Mouse (Mus musculus) small intestine, adult 2 months (tissue): ENCODE results near the gene Colca2. TPM values are rescaled to one million over a fixed set of nuclear protein-coding genes. Genes with fewer than 3 reads are reported as not detected.

ENCODE experiments used
- H3K27ac ChIP-seq: fragments of 200-500 bp; 2 replicates; pipeline ENCODE4 v1.5.1; 2012; ENCODE audit warnings: low read depth, low read length, control low read depth, inconsistent platforms; ENCODE audit not compliant: insufficient read depth
- H3K27me3 ChIP-seq: fragments of 200-500 bp; 2 replicates; pipeline ENCODE4 v1.6.1; 2012; ENCODE audit warnings: mild to moderate bottlenecking, moderate library complexity, low read length, inconsistent platforms; ENCODE audit not compliant: control insufficient read depth, insufficient read depth
- H3K36me3 ChIP-seq: fragments of 200-500 bp; 2 replicates; pipeline ENCODE4 v1.6.1; 2012; ENCODE audit warnings: mild to moderate bottlenecking, low read length, control low read depth, inconsistent platforms; ENCODE audit not compliant: control insufficient read depth, insufficient read depth
- H3K4me1 ChIP-seq: fragments of 200-500 bp; 2 replicates; pipeline ENCODE4 v1.6.1; 2012; ENCODE audit warnings: low read length, inconsistent platforms, mixed read lengths; ENCODE audit not compliant: control insufficient read depth, insufficient read depth, insufficient read length
- H3K4me3 ChIP-seq: fragments of 200-500 bp; 2 replicates; pipeline ENCODE4 v1.5.1; 2012; ENCODE audit warnings: low read depth, mild to moderate bottlenecking, control low read depth, inconsistent platforms, low read length, moderate library complexity
- CTCF ChIP-seq: fragments of 200-500 bp; IDR thresholded peaks from 2 replicates; pipeline ENCODE4 v1.5.1; 2012; ENCODE audit warnings: low read depth, mild to moderate bottlenecking, control low read depth, inconsistent platforms, low read length, moderate library complexity, mixed read lengths; ENCODE audit not compliant: insufficient replicate concordance, insufficient read length; ENCODE audit errors: extremely low read depth
- POLR2A ChIP-seq: fragments of 200-500 bp; IDR thresholded peaks from 2 replicates; pipeline ENCODE4 v1.6.1; 2012; ENCODE audit warnings: low read depth, mild to moderate bottlenecking, control low read depth, inconsistent platforms, low read length, moderate library complexity
- WGBS: fragments of 180-500 bp; shearing (Covaris S2); methylation state at CpG from one replicate; pipeline ENCODE4 v1.1.7; 2018; 5-methylcytosine and 5-hydroxymethylcytosine counted together
- polyA plus RNA-seq: library from polyadenylated mRNA; depleted of rRNA; stranded (reverse); fragments of >200 nt; gene quantifications from 2 replicates; pipeline ENCODE4 v1.2.3, GENCODE M21; 2012; rRNA removed

The Colca2 gene
- polyA plus RNA-seq = 3.1 and 6.0 TPM in 2 replicates

DNA sequence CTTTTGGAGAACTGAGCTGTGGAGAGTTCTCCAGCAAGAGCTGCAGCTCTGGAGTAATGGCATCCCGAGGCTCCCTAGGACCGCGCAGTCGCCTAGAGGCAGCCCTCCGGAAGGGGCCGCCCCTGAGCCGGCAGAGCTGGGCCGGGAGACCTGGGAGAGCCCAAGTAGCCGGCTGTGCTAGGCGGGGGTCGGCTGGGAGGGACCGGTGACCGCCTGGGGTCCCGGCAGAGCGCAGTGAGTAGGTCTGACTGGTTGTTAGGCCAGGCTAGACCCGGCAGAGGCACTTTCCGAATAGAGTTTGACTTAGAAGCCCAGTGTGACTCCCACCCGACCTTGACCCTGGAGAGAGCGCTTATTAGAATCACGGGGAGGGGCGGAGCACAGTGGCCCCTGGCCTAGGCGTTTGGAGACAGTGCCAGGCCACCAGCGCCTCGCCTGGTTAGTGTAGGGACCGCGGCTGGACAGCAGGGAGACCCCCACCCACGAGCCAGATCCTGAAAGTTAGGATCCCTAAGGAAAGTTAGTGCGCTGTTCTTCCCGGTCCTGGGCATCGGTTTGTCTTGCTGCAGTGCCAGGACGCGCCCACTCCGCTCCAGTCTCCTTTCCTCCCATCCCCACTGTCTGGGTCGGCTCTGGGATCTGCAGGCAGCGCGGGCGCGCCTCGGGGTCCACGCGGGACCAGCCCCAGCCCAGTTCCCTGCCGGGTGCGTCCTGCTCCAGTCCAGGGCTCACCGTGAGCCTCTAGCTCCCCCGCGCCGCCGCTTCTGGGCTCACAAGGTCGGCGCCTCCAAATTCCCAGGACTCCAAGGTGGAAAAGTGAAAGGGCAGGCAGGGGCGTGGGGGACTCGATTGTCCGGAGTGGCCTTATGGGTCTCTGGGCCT, at the start of gene Colca2:
Colca2 (minus strand) TSS at position 70 of the 882 bp plus-strand sequence.
- WGBS = 1% methylated on average over 53 of the region's 53 CpGs

DNA sequence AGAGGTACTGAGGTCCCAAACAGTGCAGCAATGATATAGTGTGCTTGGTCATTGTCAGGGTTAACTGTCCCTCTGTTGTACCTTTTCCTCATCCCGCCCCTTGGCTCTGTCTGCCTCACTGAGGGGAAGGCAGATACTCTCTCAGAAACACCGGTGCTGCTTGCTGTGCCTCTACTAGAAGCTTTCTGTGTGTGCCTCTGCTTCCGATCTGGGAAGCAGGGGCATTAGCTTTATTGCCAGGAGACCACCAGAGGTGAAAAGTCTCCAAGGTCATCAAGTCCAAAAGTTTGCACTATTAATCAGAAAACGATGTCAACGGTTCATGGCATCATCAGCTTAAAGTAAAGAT, 49.2 kb upstream of the Colca2 start:
- H3K4me3 ChIP-seq = no peak overlapping the region
- TF ChIP-seq CTCF (no peak), POLR2A (no peak)
- no peak overlapping the region for H3K27ac ChIP-seq
- H3K36me3 ChIP-seq = no peaks in the 10 kb centered on the region
- H3K27me3 ChIP-seq = no peaks in the 10 kb centered on the region
- no peaks in the 10 kb centered on the region for H3K4me1 ChIP-seq
- WGBS = 92% methylated on average over 5 of the region's 5 CpGs

More for the DNA sequence above, at the start of gene Colca2:
- peaks cover 8% of the 10 kb centered on the region for H3K4me1 ChIP-seq
- no peaks in the 10 kb centered on the region for H3K27me3 ChIP-seq
- peak within 1 kb of the TSS; percentile 67 for H3K4me3 ChIP-seq
- H3K27ac ChIP-seq = peak within 1 kb of the TSS; percentile 51
- no peaks in the 10 kb centered on the region for H3K36me3 ChIP-seq
- TF ChIP-seq POLR2A (no peak), CTCF (peak; percentile 31; the same call in 1 of the 2 replicates)

DNA sequence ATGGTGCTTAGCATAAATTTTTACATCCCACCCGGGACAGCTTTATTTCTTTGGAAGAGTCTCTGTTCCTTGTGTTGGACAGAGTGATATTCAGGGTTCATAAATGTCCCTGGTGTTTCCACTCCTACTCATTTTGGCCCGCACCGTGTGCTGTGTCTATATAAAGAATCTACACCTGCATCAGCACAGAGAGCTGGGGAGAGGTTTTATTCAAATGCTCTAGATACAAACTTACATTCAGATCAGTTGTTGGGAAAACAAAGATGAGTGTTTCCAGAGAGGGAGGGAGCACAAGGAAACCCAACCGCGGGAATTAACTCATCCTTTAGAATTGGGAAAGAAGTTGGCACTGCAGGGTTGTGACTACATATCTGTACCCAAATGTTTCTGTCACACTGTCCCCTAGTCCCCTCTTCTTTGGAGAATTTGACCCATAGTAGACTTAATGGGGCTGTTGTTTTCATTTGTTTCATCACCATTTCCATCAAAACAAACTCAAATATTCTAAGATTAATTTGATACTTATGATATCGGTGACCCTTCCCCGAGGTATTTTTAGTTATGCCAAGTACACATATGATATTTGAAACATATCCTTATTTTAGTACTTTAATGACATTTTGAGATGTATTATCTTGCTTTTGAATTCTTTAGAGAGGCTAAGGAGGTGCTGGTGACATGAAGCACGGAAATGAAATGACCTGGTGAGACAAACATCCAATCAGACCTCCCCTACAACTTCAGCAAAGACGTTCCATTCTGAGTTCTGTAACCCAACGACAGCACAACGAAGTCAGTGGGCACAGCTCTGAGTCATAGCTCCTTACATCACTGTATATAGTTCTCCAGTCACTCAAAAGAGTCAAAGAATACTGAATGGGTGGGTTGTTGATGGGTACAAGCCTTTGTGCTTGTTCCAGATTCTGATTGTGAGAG, 48.5 kb upstream of the Colca2 start:
- TF ChIP-seq POLR2A (no peak), CTCF (no peak)
- WGBS = 87% methylated on average over 11 of the region's 11 CpGs
- Histone ChIP-seq H3K27ac (no peak overlapping the region), H3K27me3 (no peaks in the 10 kb centered on the region), H3K36me3 (no peaks in the 10 kb centered on the region), H3K4me3 (no peak overlapping the region), H3K4me1 (no peaks in the 10 kb centered on the region)

DNA sequence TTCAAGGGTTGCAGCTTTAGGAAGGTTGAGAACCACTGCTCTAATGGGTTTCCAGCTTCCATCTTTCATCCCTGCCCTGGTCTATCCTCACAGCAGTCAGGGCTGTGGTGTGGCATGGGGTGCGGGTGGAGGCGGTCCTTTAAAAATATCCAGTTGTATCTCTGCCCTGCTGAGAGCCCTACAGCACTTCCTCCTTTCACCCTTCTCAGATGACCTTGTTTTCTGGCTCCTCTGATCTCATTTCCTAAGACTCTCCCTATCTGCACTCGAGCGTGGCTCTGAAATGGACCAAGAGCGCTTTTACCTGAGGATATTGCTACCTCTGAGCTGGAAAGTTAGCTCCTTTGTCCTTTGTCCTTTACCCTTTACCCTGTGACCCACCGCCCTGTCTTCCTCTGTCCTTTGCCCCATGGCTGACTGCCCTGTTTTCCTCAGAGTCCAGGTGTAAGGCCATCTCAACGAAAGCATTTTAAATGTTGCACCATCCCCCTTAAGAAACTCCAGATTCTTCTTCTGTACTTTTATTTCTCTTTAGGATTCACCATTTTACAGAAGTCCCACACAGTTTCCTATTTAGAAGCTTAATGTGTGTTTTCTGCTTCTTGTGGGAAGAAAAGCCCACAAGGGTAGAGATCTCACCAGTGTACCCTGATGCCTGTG, 46.2 kb upstream of the Colca2 start:
- Histone ChIP-seq H3K4me1 (no peaks in the 10 kb centered on the region), H3K4me3 (no peak overlapping the region), H3K27ac (no peak overlapping the region), H3K27me3 (no peaks in the 10 kb centered on the region), H3K36me3 (no peaks in the 10 kb centered on the region)
- 74% methylated on average over 7 of the region's 7 CpGs for WGBS
- no peak for TF ChIP-seq POLR2A
- no peak for TF ChIP-seq CTCF

DNA sequence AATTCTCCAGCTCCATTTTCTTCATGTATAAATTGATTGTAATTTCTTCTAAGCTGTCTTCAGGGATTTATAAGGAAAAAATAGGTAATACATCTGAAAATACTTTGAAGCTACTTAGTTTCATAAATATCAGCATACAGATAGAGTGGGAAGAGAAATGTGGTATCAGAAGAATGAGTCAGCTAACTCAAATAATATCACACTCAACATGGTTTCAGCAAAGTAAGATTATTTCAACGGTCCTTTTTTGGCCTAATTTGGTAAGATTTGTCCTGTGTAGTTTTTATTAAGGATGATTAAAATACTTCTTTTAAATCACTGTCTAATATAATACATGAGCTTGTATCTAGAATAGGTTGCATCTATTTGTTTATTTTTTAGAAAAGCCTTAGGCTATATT, 41.7 kb upstream of the Colca2 start:
- H3K4me3 ChIP-seq = no peak overlapping the region
- H3K27me3 ChIP-seq = no peaks in the 10 kb centered on the region
- no peak for TF ChIP-seq POLR2A
- no peak for TF ChIP-seq CTCF
- WGBS = 80% methylated on average over 1 of the region's 1 CpGs
- peaks cover 16% of the 10 kb centered on the region; the same call in 1 of the 2 replicates for H3K4me1 ChIP-seq
- no peak overlapping the region for H3K27ac ChIP-seq
- H3K36me3 ChIP-seq = no peaks in the 10 kb centered on the region

DNA sequence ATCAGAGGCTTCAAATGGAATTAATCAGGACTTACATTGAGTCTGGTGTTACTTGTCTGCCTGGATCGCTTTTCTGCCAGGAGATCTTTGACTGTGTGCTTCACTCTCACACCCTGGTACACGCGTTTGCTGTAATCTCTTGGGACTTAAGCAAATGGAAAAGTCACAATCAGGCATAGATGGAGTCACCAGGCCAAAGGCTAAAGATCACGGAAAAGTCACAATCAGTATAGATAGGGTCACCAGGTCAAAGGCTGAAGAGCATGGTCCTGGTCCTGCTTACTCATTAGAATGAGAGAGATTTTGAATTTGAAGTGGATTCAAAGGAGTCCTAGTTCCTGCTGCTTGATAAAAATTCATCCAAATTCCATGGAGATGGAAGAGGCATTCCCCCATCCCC, 39.9 kb upstream of the Colca2 start:
- Histone ChIP-seq H3K27me3 (no peaks in the 10 kb centered on the region), H3K4me1 (peaks cover 20% of the 10 kb centered on the region; the same call in 1 of the 2 replicates), H3K4me3 (no peak overlapping the region), H3K27ac (peak overlapping the region; percentile 78), H3K36me3 (no peaks in the 10 kb centered on the region)
- TF ChIP-seq CTCF (no peak), POLR2A (no peak)
- 44% methylated on average over 4 of the region's 4 CpGs for WGBS
